Mouse (Mus musculus): ENCODE measurements around the gene Map3k4. TPM values are rescaled to one million over a fixed set of nuclear protein-coding genes. Genes with fewer than 3 reads are reported as not detected.
"Not testable (repeated sequence)": the region's sequence is repeated elsewhere in the genome, so short reads cannot be mapped to it uniquely, and the experiment has no call there.

Gene Map3k4
- total and polyA plus RNA-seq, 3 experiments = 26.8 to 40.3 (median 28.7) TPM

DNA sequence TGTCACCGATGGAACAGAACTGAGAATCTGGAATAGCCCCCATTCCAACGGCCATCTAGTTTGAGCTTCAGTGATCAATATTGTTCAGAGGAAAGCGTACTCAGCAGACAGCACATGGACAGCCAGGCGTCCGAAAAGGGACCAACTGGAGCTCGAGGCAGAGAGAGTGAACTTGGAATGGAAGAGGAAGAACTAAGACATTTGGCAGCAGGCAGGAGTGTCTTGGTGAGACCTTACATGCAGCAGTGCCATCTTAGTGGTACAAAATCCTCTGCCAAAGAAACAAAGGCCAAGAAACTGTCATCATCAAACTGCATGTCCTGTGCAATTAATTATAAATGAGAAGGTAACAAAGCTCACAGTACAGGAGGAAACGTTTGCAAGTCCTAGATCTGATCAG is 19.2 kb downstream of the Map3k4 start:
- Histone ChIP-seq H3K9me3 (replicated peaks) (no peaks in the 10 kb centered on the region), H3K4me1 (ENCODE audit: insufficient read depth, low read depth, low read length) (peaks cover 11% of the 10 kb centered on the region)
- no peak for DNase-seq (ENCODE audit: low spot score)

DNA sequence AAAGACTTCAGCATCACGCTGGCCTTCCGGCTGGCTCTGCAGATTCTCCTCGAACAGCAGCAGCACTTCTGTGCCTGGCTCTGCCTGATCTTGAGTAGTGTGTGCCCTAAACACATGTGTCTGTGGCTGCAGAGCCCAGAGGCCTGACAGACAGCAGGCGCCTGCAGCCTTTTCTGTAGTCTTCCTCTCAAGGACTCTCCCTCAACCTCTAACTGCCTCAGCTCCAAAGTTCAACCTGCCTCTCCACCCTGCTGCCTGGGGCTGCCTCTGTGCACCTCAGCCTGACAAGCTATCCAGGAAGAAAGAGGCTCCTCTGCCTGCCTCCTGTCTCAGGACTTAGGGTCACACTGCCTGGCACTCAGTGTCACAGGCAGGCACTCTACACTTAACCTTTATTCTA is 20.6 kb downstream of the Map3k4 start:
- H3K36me3 ChIP-seq (replicated peaks) = peaks cover 47% of the 10 kb centered on the region

More for the DNA sequence above, 19.2 kb downstream of the Map3k4 start:
- Histone ChIP-seq H3K4me3 (ENCODE audit: low read depth, low read length) (no peak overlapping the region), H3K27me3 (ENCODE audit: insufficient read depth, low read length) (no peaks in the 10 kb centered on the region), H3K36me3 (replicated peaks) (peaks cover 45% of the 10 kb centered on the region)
- ATAC-seq (ENCODE audit: extremely low read depth, insufficient number of reproducible peaks, low FRiP score, poor library complexity, severe bottlenecking) = no peak
- TF ChIP-seq POLR2AphosphoS5 (IDR thresholded peaks at IDR 0.05; ENCODE audit: insufficient replicate concordance, low read depth, low read length) (no peak), GATA1 (IDR thresholded peaks at IDR 0.05; ENCODE audit: borderline replicate concordance, low read length) (no peak), TAL1 (conservative IDR thresholded peaks at IDR 0.05; ENCODE audit: low read depth, low read length) (no peak), GATA2 (IDR thresholded peaks at IDR 0.05; ENCODE audit: borderline replicate concordance, low read depth, low read length) (no peak), CTCF (IDR thresholded peaks at IDR 0.05; ENCODE audit: low read depth, low read length) (no peak)

DNA sequence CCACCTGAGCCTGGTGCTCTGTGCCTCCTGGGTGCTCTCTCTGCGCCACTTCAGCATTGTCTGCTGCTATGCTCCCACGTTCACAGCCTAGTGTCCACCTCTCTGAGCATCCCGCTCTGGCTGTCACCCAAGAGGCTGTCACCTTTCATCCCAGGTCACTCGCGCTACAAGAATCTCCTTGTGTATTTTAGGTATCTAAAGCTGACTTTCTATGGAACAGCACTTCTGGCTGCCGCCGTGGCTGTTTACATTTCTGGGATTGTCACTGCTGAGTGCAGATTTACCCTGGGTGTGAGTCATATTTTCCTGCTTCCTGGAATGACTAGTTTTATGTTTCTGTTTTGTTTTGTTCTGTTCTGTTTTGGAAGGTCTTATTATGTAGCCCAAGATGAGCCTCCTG is 21.3 kb downstream of the Map3k4 start:
- Histone ChIP-seq H3K36me3 (replicated peaks) (peaks cover 46% of the 10 kb centered on the region), H3K4me1 (ENCODE audit: insufficient read depth, low read depth, low read length) (peaks cover 9% of the 10 kb centered on the region), H3K9me3 (replicated peaks) (no peaks in the 10 kb centered on the region), H3K4me3 (ENCODE audit: low read depth, low read length) (no peak overlapping the region), H3K27me3 (ENCODE audit: insufficient read depth, low read length) (no peaks in the 10 kb centered on the region)
- DNase-seq (ENCODE audit: low spot score) = no peak
- TF ChIP-seq GATA1 (IDR thresholded peaks at IDR 0.05; ENCODE audit: borderline replicate concordance, low read length) (no peak), TAL1 (conservative IDR thresholded peaks at IDR 0.05; ENCODE audit: low read depth, low read length) (no peak), POLR2AphosphoS5 (IDR thresholded peaks at IDR 0.05; ENCODE audit: insufficient replicate concordance, low read depth, low read length) (no peak), CTCF (IDR thresholded peaks at IDR 0.05; ENCODE audit: low read depth, low read length) (no peak), GATA2 (IDR thresholded peaks at IDR 0.05; ENCODE audit: borderline replicate concordance, low read depth, low read length) (no peak)
- no peak for ATAC-seq (ENCODE audit: extremely low read depth, insufficient number of reproducible peaks, low FRiP score, poor library complexity, severe bottlenecking)

More for the DNA sequence above, 20.6 kb downstream of the Map3k4 start:
- Histone ChIP-seq H3K27me3 (ENCODE audit: insufficient read depth, low read length) (no peaks in the 10 kb centered on the region), H3K4me1 (ENCODE audit: insufficient read depth, low read depth, low read length) (peaks cover 9% of the 10 kb centered on the region), H3K4me3 (ENCODE audit: low read depth, low read length) (no peak overlapping the region), H3K9me3 (replicated peaks) (no peaks in the 10 kb centered on the region)
- TF ChIP-seq TAL1 (conservative IDR thresholded peaks at IDR 0.05; ENCODE audit: low read depth, low read length) = no peak
- TF ChIP-seq GATA2 (IDR thresholded peaks at IDR 0.05; ENCODE audit: borderline replicate concordance, low read depth, low read length) = no peak
- TF ChIP-seq CTCF (IDR thresholded peaks at IDR 0.05; ENCODE audit: low read depth, low read length) = no peak
- no peak for TF ChIP-seq GATA1 (IDR thresholded peaks at IDR 0.05; ENCODE audit: borderline replicate concordance, low read length)
- TF ChIP-seq POLR2AphosphoS5 (IDR thresholded peaks at IDR 0.05; ENCODE audit: insufficient replicate concordance, low read depth, low read length) = no peak
- ATAC-seq (ENCODE audit: extremely low read depth, insufficient number of reproducible peaks, low FRiP score, poor library complexity, severe bottlenecking) (no peak), DNase-seq (ENCODE audit: low spot score) (no peak)

DNA sequence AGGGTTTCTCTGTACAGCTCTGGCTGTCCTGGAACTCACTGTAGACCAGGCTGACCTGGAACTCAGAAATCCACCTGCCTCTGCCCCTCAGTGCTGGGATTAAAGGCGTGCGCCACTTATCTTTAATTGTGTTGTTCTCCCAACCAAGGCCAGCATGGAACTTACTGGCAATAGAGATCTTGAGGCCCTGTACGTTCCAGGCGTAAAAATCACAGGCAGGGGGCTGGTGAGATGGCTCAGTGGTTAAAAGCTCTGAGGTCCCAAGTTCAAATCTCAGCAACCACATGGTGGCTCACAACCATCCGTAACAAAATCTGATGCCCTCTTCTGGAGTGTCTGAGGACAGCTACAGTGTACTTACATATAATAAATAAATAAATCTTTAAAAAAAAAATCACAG is 22.7 kb downstream of the Map3k4 start:
- H3K4me1 ChIP-seq (ENCODE audit: insufficient read depth, low read depth, low read length); H3K27me3 ChIP-seq (ENCODE audit: insufficient read depth, low read length); ATAC-seq (ENCODE audit: extremely low read depth, insufficient number of reproducible peaks, low FRiP score, poor library complexity, severe bottlenecking); H3K9me3 ChIP-seq (replicated peaks); H3K4me3 ChIP-seq (ENCODE audit: low read depth, low read length); DNase-seq (ENCODE audit: low spot score): not testable (repeated sequence)
- peaks cover 35% of the 10 kb centered on the region for H3K36me3 ChIP-seq (replicated peaks)

GRCm38 (mm10) chr17:12294424-12294823 is 24.2 kb downstream of the Map3k4 start:
- Histone ChIP-seq H3K36me3 (replicated peaks) (peaks cover 33% of the 10 kb centered on the region), H3K4me3 (ENCODE audit: low read depth, low read length) (no peak overlapping the region), H3K4me1 (ENCODE audit: insufficient read depth, low read depth, low read length) (peaks cover 4% of the 10 kb centered on the region), H3K9me3 (replicated peaks) (no peaks in the 10 kb centered on the region), H3K27me3 (ENCODE audit: insufficient read depth, low read length) (no peaks in the 10 kb centered on the region)
- TF ChIP-seq GATA1 (IDR thresholded peaks at IDR 0.05; ENCODE audit: borderline replicate concordance, low read length) = no peak
- TF ChIP-seq GATA2 (IDR thresholded peaks at IDR 0.05; ENCODE audit: borderline replicate concordance, low read depth, low read length) = no peak
- TF ChIP-seq TAL1 (conservative IDR thresholded peaks at IDR 0.05; ENCODE audit: low read depth, low read length) = no peak
- no peak for TF ChIP-seq POLR2AphosphoS5 (IDR thresholded peaks at IDR 0.05; ENCODE audit: insufficient replicate concordance, low read depth, low read length)
- no peak for TF ChIP-seq CTCF (IDR thresholded peaks at IDR 0.05; ENCODE audit: low read depth, low read length)
- ATAC-seq (ENCODE audit: extremely low read depth, insufficient number of reproducible peaks, low FRiP score, poor library complexity, severe bottlenecking) (no peak), DNase-seq (ENCODE audit: low spot score) (no peak)

GRCm38 (mm10) chr17:12293571-12293970 is 25.0 kb downstream of the Map3k4 start:
- ATAC-seq (ENCODE audit: extremely low read depth, insufficient number of reproducible peaks, low FRiP score, poor library complexity, severe bottlenecking) (no peak), DNase-seq (ENCODE audit: low spot score) (no peak)
- Histone ChIP-seq H3K36me3 (replicated peaks) (peaks cover 32% of the 10 kb centered on the region), H3K27me3 (ENCODE audit: insufficient read depth, low read length) (no peaks in the 10 kb centered on the region), H3K4me1 (ENCODE audit: insufficient read depth, low read depth, low read length) (peaks cover 4% of the 10 kb centered on the region), H3K9me3 (replicated peaks) (peaks cover 2% of the 10 kb centered on the region), H3K4me3 (ENCODE audit: low read depth, low read length) (no peak overlapping the region)
- TF ChIP-seq POLR2AphosphoS5 (IDR thresholded peaks at IDR 0.05; ENCODE audit: insufficient replicate concordance, low read depth, low read length) = no peak
- no peak for TF ChIP-seq CTCF (IDR thresholded peaks at IDR 0.05; ENCODE audit: low read depth, low read length)
- TF ChIP-seq TAL1 (conservative IDR thresholded peaks at IDR 0.05; ENCODE audit: low read depth, low read length) = no peak
- no peak for TF ChIP-seq GATA1 (IDR thresholded peaks at IDR 0.05; ENCODE audit: borderline replicate concordance, low read length)
- TF ChIP-seq GATA2 (IDR thresholded peaks at IDR 0.05; ENCODE audit: borderline replicate concordance, low read depth, low read length) = no peak

DNA sequence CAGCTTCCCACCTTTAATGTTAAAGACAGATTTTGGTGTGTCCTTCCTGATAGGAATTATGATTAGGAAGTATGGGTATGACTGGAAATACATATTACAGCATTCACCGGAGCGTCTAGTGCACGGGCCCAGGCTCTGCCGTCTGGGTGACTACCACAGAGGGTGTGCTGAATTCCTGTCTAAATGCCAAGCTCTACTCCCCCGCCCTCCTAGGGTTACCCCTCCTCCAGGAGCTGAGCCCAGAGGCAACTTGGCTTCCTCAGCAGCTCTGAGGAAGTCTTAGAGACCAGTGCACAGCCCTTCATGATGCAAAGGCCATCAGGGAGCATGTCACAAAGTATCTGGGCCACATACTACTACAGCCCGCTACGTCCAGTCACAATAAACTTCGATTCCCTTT is 25.7 kb downstream of the Map3k4 start:
- H3K36me3 ChIP-seq (replicated peaks) = peaks cover 36% of the 10 kb centered on the region
- TF ChIP-seq GATA2 (IDR thresholded peaks at IDR 0.05; ENCODE audit: borderline replicate concordance, low read depth, low read length) (no peak), GATA1 (IDR thresholded peaks at IDR 0.05; ENCODE audit: borderline replicate concordance, low read length) (no peak), POLR2AphosphoS5 (IDR thresholded peaks at IDR 0.05; ENCODE audit: insufficient replicate concordance, low read depth, low read length) (no peak), CTCF (IDR thresholded peaks at IDR 0.05; ENCODE audit: low read depth, low read length) (no peak), TAL1 (conservative IDR thresholded peaks at IDR 0.05; ENCODE audit: low read depth, low read length) (no peak)
- H3K9me3 ChIP-seq (replicated peaks) = peaks cover 4% of the 10 kb centered on the region
- H3K4me1 ChIP-seq (ENCODE audit: insufficient read depth, low read depth, low read length) = peaks cover 4% of the 10 kb centered on the region
- DNase-seq (ENCODE audit: low spot score) = no peak
- no peak for ATAC-seq (ENCODE audit: extremely low read depth, insufficient number of reproducible peaks, low FRiP score, poor library complexity, severe bottlenecking)
- H3K27me3 ChIP-seq (ENCODE audit: insufficient read depth, low read length) = no peaks in the 10 kb centered on the region
- H3K4me3 ChIP-seq (ENCODE audit: low read depth, low read length) = no peak overlapping the region

All from G1E (cell line).